Mouse (Mus musculus) E14TG2a.4 (cell line): ENCODE measurements around the gene Aar2.

ENCODE experiments used
- CTCF ChIP-seq: conservative IDR thresholded peaks from 2 replicates; pipeline ENCODE4 v1.5.1; 2014; ENCODE audit warnings: low read length
- NANOG ChIP-seq: IDR thresholded peaks from 2 replicates; pipeline ENCODE4 v1.6.1; 2014; ENCODE audit warnings: borderline replicate concordance, low read length, mixed read lengths
- POU5F1 ChIP-seq: IDR thresholded peaks from 2 replicates; pipeline ENCODE4 v1.6.1; 2014; ENCODE audit warnings: low read length, borderline replicate concordance

- TF ChIP-seq CTCF (peak; percentile 62), POU5F1 (no peak), NANOG (no peak)
These were observed 17.7 kb upstream of the Aar2 start for GRCm38 (mm10) chr2:156529726-156530125.
